Mouse (Mus musculus): ENCODE data around the gene Ccdc148.

DNA sequence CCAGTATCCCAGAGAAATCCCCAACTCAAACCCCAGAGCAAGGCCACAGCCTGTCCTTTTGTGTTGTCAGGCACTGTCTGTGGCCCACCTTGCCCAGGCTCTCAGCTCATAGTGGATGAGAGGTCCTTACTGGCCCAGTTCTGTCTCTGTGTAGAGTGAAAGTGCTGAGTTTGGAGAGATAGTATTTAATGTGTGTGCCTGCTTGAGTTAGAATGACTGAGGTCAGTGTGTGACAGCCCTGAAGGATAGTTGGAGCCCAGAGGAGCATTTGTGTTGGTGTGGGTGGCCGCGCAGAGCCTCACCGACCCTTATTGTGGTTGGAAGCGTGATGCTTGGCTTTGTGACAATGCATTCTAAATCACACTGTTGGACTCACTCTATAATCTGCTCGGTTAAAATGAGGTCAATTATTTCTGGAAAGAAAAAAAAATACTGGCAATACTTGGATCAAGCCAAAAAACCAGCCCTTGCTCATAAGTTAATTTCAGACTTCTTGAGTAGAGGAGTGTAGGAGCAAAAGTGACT lies 29.2 kb upstream of the Ccdc148 start:
- TF ChIP-seq CTCF (IDR thresholded peaks at IDR 0.05; ENCODE audit: low read depth) (no peak), EP300 (IDR thresholded peaks at IDR 0.05; ENCODE audit: low read depth) (no peak)

All from liver, postnatal 0 days (tissue).